Mouse (Mus musculus) forebrain, postnatal 0 days (tissue): ENCODE measurements around the gene Ttll6. TPM values are rescaled to one million over a fixed set of nuclear protein-coding genes. Genes with fewer than 3 reads are reported as not detected.
"Not testable (repeated sequence)": the region's sequence is repeated elsewhere in the genome, so short reads cannot be mapped to it uniquely, and the experiment has no call there.

Source experiments
- ATAC-seq: fragments of 200-750 bp; cut with Nextera tagmentation; 2 replicates; pipeline ENCODE4 v1.8.0; 2017; ENCODE audit warnings: mild to moderate bottlenecking, moderate library complexity
- DNase-seq: peaks from one replicate; pipeline ENCODE4 v3.0.0-alpha.2; 2015
- H3K27ac ChIP-seq: fragments of 300-500 bp; sonication (generic); 2 replicates; pipeline ENCODE4 v1.5.1; 2014; ENCODE audit warnings: low read depth, mild to moderate bottlenecking, antibody characterized with exemption, low read length, moderate library complexity, mixed read lengths
- H3K27me3 ChIP-seq: fragments of 300-500 bp; sonication (generic); 2 replicates; pipeline ENCODE4 v1.6.1; 2014; ENCODE audit warnings: mild to moderate bottlenecking, low read length, mixed read lengths; ENCODE audit not compliant: insufficient read depth
- H3K36me3 ChIP-seq: fragments of 300-500 bp; sonication (generic); 2 replicates; pipeline ENCODE4 v1.6.1; 2014; ENCODE audit warnings: mild to moderate bottlenecking, moderate library complexity; ENCODE audit not compliant: insufficient read depth
- H3K4me1 ChIP-seq: fragments of 300-500 bp; sonication (generic); 2 replicates; pipeline ENCODE4 v1.6.1; 2014; ENCODE audit warnings: antibody characterized with exemption; ENCODE audit not compliant: insufficient read depth
- H3K4me2 ChIP-seq: fragments of 300-500 bp; sonication (generic); 2 replicates; pipeline ENCODE4 v1.6.1; 2014; ENCODE audit warnings: low read depth, mild to moderate bottlenecking, moderate library complexity
- H3K4me3 ChIP-seq: fragments of 300-500 bp; sonication (generic); 2 replicates; pipeline ENCODE4 v1.5.1; 2014; ENCODE audit warnings: low read depth, low read length, mixed read lengths
- H3K9ac ChIP-seq: fragments of 300-500 bp; sonication (generic); 2 replicates; pipeline ENCODE4 v1.6.1; 2014; ENCODE audit warnings: mild to moderate bottlenecking
- H3K9me3 ChIP-seq: fragments of 300-500 bp; sonication (generic); 2 replicates; pipeline ENCODE4 v1.6.1; 2016; ENCODE audit warnings: low read length
- CTCF ChIP-seq: sonication (generic); IDR thresholded peaks from 2 replicates; pipeline ENCODE4 v1.5.1; 2016; ENCODE audit warnings: antibody characterized with exemption, control low read depth, low read depth
- WGBS: fragments of 180-500 bp; shearing (Covaris S2); extraction: QIAGEN DNeasy Blood & Tissue Kit; methylation state at CpG from one replicate; pipeline ENCODE4 v1.1.7; 2014; 5-methylcytosine and 5-hydroxymethylcytosine counted together
- polyA plus RNA-seq: library from polyadenylated mRNA; unstranded; fragments of >200 nt; fragmentation: Nextera tagmentation; extraction: Ambion mirVana; gene quantifications from 2 replicates; pipeline ENCODE4 v1.2.1, GENCODE M21; 2015
- total RNA-seq: library from RNA; depleted of rRNA; stranded (reverse); fragments of >200 nt; gene quantifications from 2 replicates; pipeline ENCODE4 v1.2.3, GENCODE M21; 2014; rRNA removed

Ttll6 gene
- total RNA-seq (0.43 and 0.54 TPM in 2 replicates), polyA plus RNA-seq (0.19 and 0.31 TPM in 2 replicates)

DNA sequence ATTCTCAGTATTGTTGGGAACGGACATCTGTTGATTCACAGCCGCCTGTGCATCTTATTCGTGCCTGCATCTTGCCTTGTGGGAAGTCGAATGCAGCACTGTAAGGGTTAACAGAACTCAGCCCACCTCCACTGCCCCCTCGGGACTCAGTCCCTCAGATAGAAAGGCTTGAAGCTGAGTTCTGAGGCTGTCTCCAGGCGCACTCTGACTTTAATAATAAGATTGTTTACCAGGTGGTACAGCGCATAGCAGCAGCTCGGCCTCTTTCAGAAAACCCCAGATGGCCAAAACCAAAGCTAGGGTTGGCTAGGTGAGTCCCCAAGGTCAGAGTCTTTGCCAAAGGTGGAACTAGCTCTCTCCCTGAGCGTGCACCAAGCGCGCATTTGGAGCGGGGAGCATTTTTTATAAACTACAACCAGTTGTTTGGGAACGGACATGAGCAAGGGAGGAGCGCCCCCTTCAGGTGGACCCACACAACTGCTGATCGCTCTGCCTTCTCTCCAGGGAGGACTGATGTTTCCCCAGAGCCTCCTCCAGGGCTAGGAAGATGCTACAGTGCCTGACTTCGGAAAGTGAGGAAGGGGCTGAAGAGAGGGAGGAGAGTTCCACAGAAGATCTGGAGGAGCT lies at the start of gene Ttll6:
Gene Ttll6, plus strand, starts transcription at position 548 of the 627 bp plus-strand sequence.
- H3K27me3 ChIP-seq, result peaks cover 10% of the 10 kb centered on the region
- no peaks in the 10 kb centered on the region for H3K9me3 ChIP-seq
- ATAC-seq, result no peak
- H3K4me2 ChIP-seq, result no peak within 1 kb of the TSS
- H3K27ac ChIP-seq, result no peak within 1 kb of the TSS
- WGBS, result 15% methylated on average over 16 of the region's 16 CpGs
- peak; percentile 71 for TF ChIP-seq CTCF
- H3K4me3 ChIP-seq, result no peak within 1 kb of the TSS
- H3K36me3 ChIP-seq, result no peaks in the 10 kb centered on the region
- H3K4me1 ChIP-seq, result no peaks in the 10 kb centered on the region
- no peak within 1 kb of the TSS for H3K9ac ChIP-seq
- peak; percentile 60 for DNase-seq

DNA sequence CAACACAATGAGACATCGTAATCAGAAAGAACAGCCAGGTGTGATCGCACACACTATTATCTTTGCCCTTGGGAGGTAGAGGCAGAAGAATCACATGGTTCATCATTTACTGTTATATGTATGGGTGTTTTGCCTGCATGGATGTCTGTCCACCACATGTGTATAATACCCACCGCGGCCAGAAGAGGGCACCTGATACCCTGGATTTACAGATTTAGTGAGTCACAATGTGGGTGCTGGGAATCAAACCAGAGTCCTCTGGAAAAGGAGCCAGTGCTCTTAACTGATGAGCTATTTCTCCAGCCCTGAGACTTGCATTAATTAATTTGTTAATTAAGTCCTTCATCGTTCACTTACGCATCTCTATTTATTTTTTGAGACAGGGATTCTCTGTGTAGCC lies 45.6 kb upstream of the Ttll6 start:
- Histone ChIP-seq H3K27ac (no peak overlapping the region), H3K4me2 (no peak overlapping the region), H3K9me3 (0 out of 2 replicates have a peak, but pooled peaks cover 3% of the 10 kb centered on the region), H3K27me3 (no peaks in the 10 kb centered on the region), H3K4me1 (no peaks in the 10 kb centered on the region), H3K36me3 (no peaks in the 10 kb centered on the region), H3K4me3 (no peak overlapping the region), H3K9ac (no peak overlapping the region)
- no peak for TF ChIP-seq CTCF
- 91% methylated on average over 6 of the region's 6 CpGs for WGBS
- DNase-seq, result no peak
- ATAC-seq, result no peak

DNA sequence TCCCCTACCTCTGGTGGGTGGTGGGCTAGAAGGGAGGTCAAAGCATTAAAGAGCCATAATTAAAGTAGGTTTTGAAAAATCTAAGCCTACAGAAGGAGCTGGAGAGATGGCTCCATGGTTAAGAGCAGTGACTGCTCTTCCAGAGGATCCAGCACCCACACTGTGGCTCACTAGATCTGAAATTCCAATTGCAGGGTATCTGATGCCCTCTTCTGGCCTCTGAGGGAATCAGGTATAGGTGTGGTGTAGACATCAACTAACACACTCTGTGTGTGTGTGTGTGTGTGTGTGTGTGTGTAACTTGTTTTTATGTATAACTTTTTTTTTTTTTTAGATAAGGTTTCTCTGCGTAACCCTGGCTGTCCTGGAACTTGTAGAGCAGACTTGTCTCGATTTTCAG lies 42.5 kb upstream of the Ttll6 start:
- Histone ChIP-seq H3K27ac (no peak overlapping the region), H3K36me3 (no peaks in the 10 kb centered on the region), H3K9ac (no peak overlapping the region), H3K4me2 (no peak overlapping the region), H3K9me3 (0 out of 2 replicates have a peak, but pooled peaks cover 3% of the 10 kb centered on the region), H3K4me3 (no peak overlapping the region), H3K4me1 (no peaks in the 10 kb centered on the region), H3K27me3 (no peaks in the 10 kb centered on the region)
- WGBS, result 75% methylated on average over 2 of the region's 2 CpGs
- ATAC-seq (no peak), DNase-seq (no peak)
- no peak; the same call in 1 of the 2 replicates for TF ChIP-seq CTCF

DNA sequence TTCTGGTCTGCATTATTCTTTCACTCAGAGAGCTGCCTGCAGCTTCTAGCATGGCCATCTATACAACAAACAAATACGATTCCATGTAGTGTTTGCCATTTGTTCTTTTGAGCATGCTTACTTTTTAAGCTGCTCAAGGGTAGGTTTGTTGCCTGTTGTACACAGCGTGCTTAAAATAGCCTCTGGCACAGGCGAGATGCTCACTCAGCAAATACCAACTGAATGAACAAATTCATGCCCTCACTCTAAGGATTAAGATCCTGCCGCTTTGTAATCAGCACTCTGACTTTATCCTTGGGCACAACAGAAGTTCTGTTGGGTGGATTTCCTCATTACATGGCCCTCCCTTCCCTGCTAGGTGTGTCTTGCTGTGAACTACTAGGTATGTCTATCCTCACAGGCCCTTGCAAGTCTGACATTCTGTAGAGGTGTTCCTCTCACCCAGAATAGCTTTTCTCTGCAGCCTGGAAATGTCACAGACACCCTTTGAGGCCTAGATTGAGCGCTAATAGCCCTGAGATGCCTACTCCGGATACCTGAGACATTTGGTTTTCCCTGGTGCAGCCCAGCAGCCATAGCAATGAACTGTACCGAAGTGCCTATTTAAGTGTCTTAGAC lies 40.8 kb upstream of the Ttll6 start:
- DNase-seq (no peak), ATAC-seq (no peak)
- 30% methylated on average over 7 of the region's 7 CpGs for WGBS
- no peaks in the 10 kb centered on the region for H3K27me3 ChIP-seq
- H3K36me3 ChIP-seq, result no peaks in the 10 kb centered on the region
- H3K4me1 ChIP-seq, result no peaks in the 10 kb centered on the region
- H3K9me3 ChIP-seq, result 0 out of 2 replicates have a peak, but pooled peaks cover 3% of the 10 kb centered on the region
- no peak overlapping the region for H3K9ac ChIP-seq
- TF ChIP-seq CTCF, result no peak
- no peak overlapping the region for H3K4me3 ChIP-seq
- H3K4me2 ChIP-seq, result no peak overlapping the region
- H3K27ac ChIP-seq, result no peak overlapping the region

DNA sequence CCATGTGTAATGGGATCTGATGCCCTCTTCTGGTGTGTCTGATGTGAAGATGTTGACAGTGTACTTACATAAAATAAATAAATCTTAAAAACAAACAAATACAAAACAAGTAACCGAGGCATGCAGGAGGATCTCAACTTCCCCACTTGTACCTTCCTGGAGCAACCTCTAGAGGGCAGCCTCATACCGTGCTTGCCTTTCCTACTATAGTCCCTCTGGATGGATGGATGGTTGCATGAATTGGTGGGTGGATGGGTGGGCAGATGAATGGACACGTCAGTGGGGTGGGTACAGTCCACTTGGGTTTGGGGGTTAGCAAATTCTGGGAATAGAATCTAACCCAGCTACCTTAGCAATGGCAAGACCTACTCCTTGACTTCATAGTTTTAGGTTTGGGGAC lies 40.2 kb upstream of the Ttll6 start:
- Histone ChIP-seq H3K9ac (no peak overlapping the region), H3K4me1 (no peaks in the 10 kb centered on the region), H3K9me3 (no peaks in the 10 kb centered on the region), H3K36me3 (no peaks in the 10 kb centered on the region), H3K4me3 (no peak overlapping the region), H3K4me2 (no peak overlapping the region), H3K27me3 (no peaks in the 10 kb centered on the region), H3K27ac (no peak overlapping the region)
- TF ChIP-seq CTCF, result peak; percentile 81
- 10% methylated on average over 3 of the region's 3 CpGs for WGBS
- ATAC-seq (no peak), DNase-seq (peak; percentile 27)

DNA sequence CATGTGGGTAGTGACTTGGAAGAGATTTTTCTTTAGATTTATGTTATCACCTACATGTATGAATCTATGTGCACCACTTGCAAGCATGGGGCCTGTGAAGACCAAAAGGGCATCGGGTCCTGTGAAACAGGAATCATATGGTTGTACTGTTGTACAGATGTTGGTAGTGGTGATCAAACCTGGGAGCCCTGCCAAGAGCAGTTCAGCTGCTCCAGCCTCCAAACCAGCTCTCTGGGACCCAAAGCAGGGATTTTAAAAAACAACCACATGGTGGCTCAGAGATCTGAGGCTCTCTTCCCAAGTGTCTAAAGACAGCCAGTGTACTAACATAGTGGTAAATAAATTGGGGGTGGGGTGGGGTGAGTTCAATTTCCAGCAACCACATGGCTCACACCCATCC lies 25.2 kb upstream of the Ttll6 start:
- Histone ChIP-seq H3K9ac (no peak overlapping the region), H3K4me3 (no peak overlapping the region), H3K9me3 (no peaks in the 10 kb centered on the region), H3K36me3 (no peaks in the 10 kb centered on the region), H3K27ac (no peak overlapping the region), H3K4me2 (no peak overlapping the region), H3K4me1 (no peaks in the 10 kb centered on the region), H3K27me3 (no peaks in the 10 kb centered on the region)
- 79% methylated on average over 1 of the region's 1 CpGs for WGBS
- DNase-seq (no peak), ATAC-seq (no peak)
- no peak for TF ChIP-seq CTCF

DNA sequence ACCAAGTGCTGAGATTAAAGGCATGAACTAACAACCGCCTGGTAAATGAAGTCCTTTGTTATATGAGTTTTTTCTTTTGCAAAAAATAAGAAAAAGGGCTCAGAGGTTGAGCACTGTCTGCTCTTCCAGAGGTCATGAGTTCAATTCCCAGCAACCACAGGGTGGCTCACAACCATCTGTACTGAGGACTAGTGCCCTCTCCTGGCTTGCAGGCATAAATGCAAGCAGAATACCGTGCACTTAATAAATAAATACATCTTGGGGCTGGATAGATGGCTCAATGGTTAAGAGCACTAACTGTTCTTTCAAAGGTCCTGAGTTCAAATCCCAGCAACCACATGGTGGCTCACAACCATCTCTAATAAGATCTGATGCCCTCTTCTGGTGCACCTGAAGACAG lies 22.6 kb upstream of the Ttll6 start:
- not testable (repeated sequence) for H3K4me2 ChIP-seq, ATAC-seq, H3K4me1 ChIP-seq, H3K27me3 ChIP-seq, H3K4me3 ChIP-seq, H3K9me3 ChIP-seq, DNase-seq, H3K36me3 ChIP-seq, H3K9ac ChIP-seq, H3K27ac ChIP-seq
- WGBS, result 63% methylated on average over 2 of the region's 2 CpGs
